Mouse (Mus musculus) cerebellum, adult 2 months (tissue): ENCODE results near the gene Tax1bp1.

Experiments used
- CTCF ChIP-seq: fragments of 200-500 bp; IDR thresholded peaks from 2 replicates; pipeline ENCODE4 v1.5.1; 2011; ENCODE audit warnings: low read depth, mild to moderate bottlenecking, control low read depth, low read length, moderate library complexity, borderline replicate concordance; ENCODE audit not compliant: insufficient read depth
- POLR2A ChIP-seq: fragments of 200-500 bp; IDR thresholded peaks from 2 replicates; pipeline ENCODE4 v1.6.1; 2011; ENCODE audit warnings: low read length, control low read depth, borderline replicate concordance; ENCODE audit not compliant: insufficient read depth

GRCm38 (mm10) chr6:52697964-52698535, 15.5 kb upstream of the Tax1bp1 start:
- TF ChIP-seq POLR2A (no peak), CTCF (no peak)
